Mouse (Mus musculus) hindbrain, embryonic 16.5 days (tissue): ENCODE measurements around the gene Lyst. TPM values are rescaled to one million over a fixed set of nuclear protein-coding genes. Genes with fewer than 3 reads are reported as not detected.

Source experiments
- ATAC-seq: fragments of 200-750 bp; cut with Nextera tagmentation; 2 replicates; pipeline ENCODE4 v1.8.0; 2017; ENCODE audit warnings: moderate TSS enrichment, moderate library complexity
- H3K27ac ChIP-seq: fragments of 300-500 bp; sonication (generic); 2 replicates; pipeline ENCODE4 v1.5.1; 2014; ENCODE audit warnings: low read depth, mild to moderate bottlenecking, control low read depth, low read length, moderate library complexity
- H3K27me3 ChIP-seq: fragments of 300-500 bp; sonication (generic); replicated peaks from 2 replicates; pipeline ENCODE4 v1.6.1; 2014; ENCODE audit warnings: low read length; ENCODE audit not compliant: control insufficient read depth, insufficient read depth
- H3K36me3 ChIP-seq: fragments of 300-500 bp; sonication (generic); 2 replicates; pipeline ENCODE4 v1.6.1; 2014; ENCODE audit warnings: mild to moderate bottlenecking, low read length, moderate library complexity, mixed read lengths; ENCODE audit not compliant: control insufficient read depth, insufficient read depth
- H3K4me1 ChIP-seq: fragments of 300-500 bp; sonication (generic); 2 replicates; pipeline ENCODE4 v1.6.1; 2014; ENCODE audit warnings: low read depth, low read length; ENCODE audit not compliant: control insufficient read depth, insufficient read depth
- H3K4me2 ChIP-seq: fragments of 300-500 bp; sonication (generic); 2 replicates; pipeline ENCODE4 v1.6.1; 2014; ENCODE audit warnings: mild to moderate bottlenecking, low read length, control low read depth, moderate library complexity
- H3K4me3 ChIP-seq: fragments of 300-500 bp; sonication (generic); 2 replicates; pipeline ENCODE4 v1.5.1; 2014; ENCODE audit warnings: mild to moderate bottlenecking, low read length, control low read depth, moderate library complexity
- H3K9ac ChIP-seq: fragments of 300-500 bp; sonication (generic); 2 replicates; pipeline ENCODE4 v1.6.1; 2014; ENCODE audit warnings: low read depth, mild to moderate bottlenecking, control low read depth, low read length, moderate library complexity
- H3K9me3 ChIP-seq: fragments of 300-500 bp; sonication (generic); 2 replicates; pipeline ENCODE4 v1.6.1; 2014; ENCODE audit warnings: mild to moderate bottlenecking, low read length, moderate library complexity; ENCODE audit not compliant: control insufficient read depth
- WGBS: fragments of 180-500 bp; shearing (Covaris S2); extraction: QIAGEN DNeasy Blood & Tissue Kit; methylation state at CpG from one replicate; pipeline ENCODE4 v1.1.7; 2014; 5-methylcytosine and 5-hydroxymethylcytosine counted together
- polyA plus RNA-seq: library from polyadenylated mRNA; unstranded; fragments of >200 nt; fragmentation: Nextera tagmentation; extraction: Ambion mirVana; gene quantifications from 2 replicates; pipeline ENCODE4 v1.2.1, GENCODE M21; 2015

Gene Lyst
- polyA plus RNA-seq, 1 experiment from 2014 or later = 4.2 TPM

DNA sequence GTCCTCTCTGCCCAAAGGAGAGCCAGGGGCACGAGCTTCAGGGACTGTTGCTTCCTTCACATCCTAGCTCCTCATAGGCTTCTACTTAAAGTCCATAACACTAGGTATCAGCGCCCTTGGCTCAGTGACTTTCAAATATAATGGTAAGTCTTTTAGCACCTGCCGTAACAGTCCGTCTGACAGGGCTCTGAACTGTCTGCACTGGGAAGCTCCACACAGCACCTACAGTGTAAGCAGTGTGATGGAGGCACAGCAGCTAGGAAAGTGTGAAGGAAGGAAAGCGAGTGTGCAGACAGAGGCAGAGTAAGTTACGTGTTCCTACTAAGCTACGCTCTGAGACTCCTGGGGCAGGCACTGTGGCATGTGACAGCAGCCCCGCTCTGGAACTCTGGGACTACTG, 187.5 kb downstream of the Lyst start:
- H3K4me3 ChIP-seq = no peak overlapping the region
- no peak overlapping the region for H3K4me2 ChIP-seq
- H3K36me3 ChIP-seq = peaks cover 6% of the 10 kb centered on the region; the same call in 1 of the 2 replicates
- no peak for ATAC-seq
- no peaks in the 10 kb centered on the region for H3K27me3 ChIP-seq
- WGBS = 76% methylated on average over 8 of the region's 8 CpGs
- no peak overlapping the region for H3K9ac ChIP-seq
- H3K27ac ChIP-seq = no peak overlapping the region
- H3K4me1 ChIP-seq = no peaks in the 10 kb centered on the region; the same call in 1 of the 2 replicates
- no peaks in the 10 kb centered on the region for H3K9me3 ChIP-seq

DNA sequence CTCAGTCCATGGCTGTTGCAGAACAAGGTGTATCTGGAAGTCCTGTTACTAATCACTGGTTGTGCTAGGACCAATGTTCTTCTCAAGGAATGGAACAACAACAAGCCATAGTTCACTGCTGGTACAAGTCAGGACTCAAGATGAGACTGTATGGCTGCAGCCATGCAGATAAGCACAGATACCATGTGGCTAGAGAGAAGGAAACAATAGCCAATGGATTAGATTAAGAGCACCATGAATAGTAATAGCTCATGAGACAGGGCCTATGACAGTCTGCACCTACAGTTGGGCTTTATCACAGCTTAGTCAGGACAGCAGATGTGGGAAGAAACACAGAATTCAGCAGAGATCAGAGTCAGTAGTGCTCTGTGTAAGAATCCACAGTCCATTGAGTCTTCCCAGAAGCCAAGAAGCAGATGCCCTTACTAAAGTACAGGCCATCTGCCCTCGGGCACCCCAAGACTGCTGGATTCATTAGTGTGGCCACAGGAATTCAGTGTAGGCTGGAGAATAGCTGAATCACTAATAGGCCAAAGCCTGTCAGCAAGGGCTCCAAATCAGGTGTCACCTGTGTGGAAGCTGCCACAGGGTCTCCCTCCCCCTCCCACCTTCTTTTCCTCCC, 188.8 kb downstream of the Lyst start:
- Histone ChIP-seq H3K4me3 (no peak overlapping the region), H3K4me1 (peaks cover 9% of the 10 kb centered on the region; the same call in 1 of the 2 replicates), H3K36me3 (peaks cover 6% of the 10 kb centered on the region; the same call in 1 of the 2 replicates), H3K4me2 (no peak overlapping the region), H3K27ac (no peak overlapping the region), H3K9me3 (no peaks in the 10 kb centered on the region), H3K9ac (no peak overlapping the region), H3K27me3 (0 out of 2 replicates have a peak, but pooled peaks cover 4% of the 10 kb centered on the region)
- 81% methylated on average over 1 of the region's 1 CpGs for WGBS
- ATAC-seq = no peak

DNA sequence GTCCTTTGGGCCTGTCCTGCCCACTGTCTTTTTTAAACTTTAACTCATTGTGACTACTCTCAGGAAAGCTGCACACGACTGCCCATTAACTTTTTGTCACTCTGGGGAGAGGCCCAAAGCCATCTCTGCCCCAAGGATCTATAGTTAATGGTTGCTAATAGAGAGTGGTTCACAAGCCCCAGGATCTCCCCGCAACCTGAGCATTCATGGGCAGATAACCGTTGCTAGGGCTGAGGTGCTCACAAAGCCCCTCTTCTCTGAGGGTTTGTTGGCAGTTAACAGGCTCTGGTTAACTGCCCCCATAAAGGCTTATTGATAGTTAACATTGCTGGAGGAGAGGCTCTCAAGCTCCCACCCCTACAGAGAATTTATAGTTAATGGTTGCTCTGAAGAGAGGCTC, 190.1 kb downstream of the Lyst start:
- no peak for ATAC-seq
- no peak overlapping the region for H3K9ac ChIP-seq
- WGBS = 70% methylated on average over 3 of the region's 3 CpGs
- H3K4me2 ChIP-seq = no peak overlapping the region
- H3K4me3 ChIP-seq = no peak overlapping the region
- peaks cover 6% of the 10 kb centered on the region; the same call in 1 of the 2 replicates for H3K36me3 ChIP-seq
- H3K4me1 ChIP-seq = peaks cover 11% of the 10 kb centered on the region; the same call in 1 of the 2 replicates
- no peaks in the 10 kb centered on the region for H3K9me3 ChIP-seq
- H3K27me3 ChIP-seq = 0 out of 2 replicates have a peak, but pooled peaks cover 4% of the 10 kb centered on the region
- H3K27ac ChIP-seq = no peak overlapping the region

DNA sequence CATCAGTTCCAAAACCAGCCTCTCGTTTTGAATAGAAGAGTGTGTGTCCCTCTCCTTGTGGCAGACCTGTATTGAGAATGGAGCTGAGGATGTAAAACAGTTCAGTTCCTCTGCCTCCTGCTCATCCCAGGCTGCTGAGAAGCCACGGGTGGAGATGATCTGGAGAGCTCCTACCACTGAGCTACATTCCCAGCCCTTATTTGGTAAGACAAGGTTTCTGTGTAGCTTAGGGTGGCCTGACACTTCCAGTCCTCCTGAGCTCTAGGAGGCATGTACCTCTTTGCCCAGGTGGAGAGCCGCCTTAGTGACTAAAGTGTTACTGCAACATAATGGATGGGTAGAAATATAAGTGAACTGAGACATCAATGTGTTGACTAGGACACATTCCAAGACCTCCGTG, 190.8 kb downstream of the Lyst start:
- 0 out of 2 replicates have a peak, but pooled peaks cover 4% of the 10 kb centered on the region for H3K27me3 ChIP-seq
- 82% methylated on average over 4 of the region's 4 CpGs for WGBS

DNA sequence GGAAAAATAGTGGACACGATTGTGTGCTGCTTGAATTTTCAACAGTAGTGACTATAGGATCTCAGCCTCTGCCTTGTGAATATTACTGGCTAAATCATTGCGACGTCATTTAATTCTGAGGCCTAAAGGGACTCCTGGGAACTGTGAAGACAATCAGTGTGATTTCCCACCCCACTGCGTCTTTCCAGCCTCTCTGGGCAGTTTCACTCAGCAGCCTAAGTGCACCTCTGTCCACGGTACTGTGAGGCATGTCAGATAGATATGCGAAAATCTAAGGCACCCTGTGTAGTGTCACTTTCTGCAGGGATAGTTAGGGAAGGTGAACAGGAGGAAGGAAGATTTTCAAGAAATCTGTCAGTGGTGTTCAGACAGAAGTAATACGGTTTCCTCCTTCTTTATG, 193.1 kb downstream of the Lyst start:
- 0 out of 2 replicates have a peak, but pooled peaks cover 4% of the 10 kb centered on the region for H3K27me3 ChIP-seq
- no peaks in the 10 kb centered on the region for H3K9me3 ChIP-seq
- WGBS = 35% methylated on average over 7 of the region's 7 CpGs
- no peak overlapping the region; the same call in 1 of the 2 replicates for H3K9ac ChIP-seq
- ATAC-seq = no peak
- H3K27ac ChIP-seq = no peak overlapping the region; the same call in 1 of the 2 replicates
- peak overlapping the region; percentile 85 for H3K4me2 ChIP-seq
- peaks cover 14% of the 10 kb centered on the region for H3K4me1 ChIP-seq
- H3K4me3 ChIP-seq = peak overlapping the region; percentile 66
- no peaks in the 10 kb centered on the region for H3K36me3 ChIP-seq

More for the DNA sequence above, 190.8 kb downstream of the Lyst start:
- peaks cover 13% of the 10 kb centered on the region for H3K4me1 ChIP-seq
- peaks cover 6% of the 10 kb centered on the region; the same call in 1 of the 2 replicates for H3K36me3 ChIP-seq
- no peaks in the 10 kb centered on the region for H3K9me3 ChIP-seq
- H3K27ac ChIP-seq = no peak overlapping the region
- H3K4me3 ChIP-seq = no peak overlapping the region
- H3K4me2 ChIP-seq = no peak overlapping the region
- ATAC-seq = no peak
- H3K9ac ChIP-seq = no peak overlapping the region

DNA sequence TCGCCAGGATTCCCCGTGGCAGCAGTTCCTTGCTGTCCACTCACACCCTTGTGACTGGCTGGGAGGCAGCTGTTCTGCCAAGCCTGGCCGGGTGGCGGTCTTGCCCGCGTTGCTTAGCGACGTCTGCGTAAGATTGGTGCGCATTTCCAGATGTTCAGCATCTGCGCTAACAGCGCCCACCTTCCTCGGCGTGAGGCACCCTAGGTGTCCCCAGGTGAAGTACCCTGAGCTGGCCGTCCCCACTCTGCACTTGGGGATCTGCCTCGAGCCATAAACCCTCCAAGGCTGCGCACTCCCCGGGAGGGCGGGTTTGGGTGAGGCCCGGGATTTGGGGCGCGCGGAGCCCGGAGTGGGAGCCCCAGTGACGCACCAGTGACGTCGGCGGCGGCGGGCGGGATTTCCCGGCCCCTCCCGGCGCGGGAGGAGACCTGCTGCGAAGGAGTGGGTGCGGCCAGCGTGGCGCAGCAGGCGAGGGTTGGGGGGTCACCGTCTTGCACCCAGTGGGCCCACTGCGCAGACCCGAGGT, 193.8 kb downstream of the Lyst start, which contains the start of gene Gng4:
TSS of gene Gng4 (plus strand) at position 166 of the 526 bp plus-strand sequence.
- Histone ChIP-seq H3K9ac (peak within 1 kb of the TSS; percentile 77), H3K4me3 (peak within 1 kb of the TSS; percentile 66), H3K27ac (peak within 1 kb of the TSS; percentile 78), H3K27me3 (0 out of 2 replicates have a peak, but pooled peaks cover 4% of the 10 kb centered on the region), H3K4me1 (peaks cover 14% of the 10 kb centered on the region), H3K36me3 (no peaks in the 10 kb centered on the region), H3K9me3 (no peaks in the 10 kb centered on the region), H3K4me2 (peak within 1 kb of the TSS; percentile 85)
- under 1% methylated on average over 40 of the region's 43 CpGs for WGBS
- ATAC-seq = peak; percentile 88

DNA sequence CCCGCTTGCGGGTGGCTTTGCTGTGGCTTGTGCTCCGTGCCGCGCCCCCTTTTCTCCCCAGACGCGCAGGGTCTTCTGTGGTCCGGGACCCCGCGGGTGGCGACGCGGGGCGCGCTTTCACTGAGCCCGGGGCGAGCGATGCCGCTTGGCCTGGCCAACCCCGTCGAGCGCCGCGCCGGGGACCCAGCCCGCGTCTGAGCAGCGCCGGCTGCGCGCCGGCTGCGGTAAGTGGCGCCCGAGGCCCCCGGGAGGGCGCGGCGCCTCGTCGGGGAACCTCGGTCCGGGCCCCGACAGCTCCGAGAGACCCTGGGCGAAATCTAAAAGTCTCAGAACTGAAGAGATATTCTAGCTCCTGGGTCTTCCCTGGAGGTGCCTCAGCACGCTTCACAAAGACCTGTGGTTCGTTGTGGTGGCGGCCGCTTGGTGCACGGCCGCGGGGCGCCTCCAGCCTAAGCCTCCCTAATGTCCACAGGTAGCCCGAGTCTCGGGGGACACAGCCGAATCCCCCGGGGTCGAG, 194.3 kb downstream of the Lyst start:
- H3K4me2 ChIP-seq = peak overlapping the region; percentile 85
- H3K9ac ChIP-seq = peak overlapping the region; percentile 77
- H3K4me1 ChIP-seq = peaks cover 14% of the 10 kb centered on the region
- peak overlapping the region; percentile 66 for H3K4me3 ChIP-seq
- no peaks in the 10 kb centered on the region for H3K9me3 ChIP-seq
- peak; percentile 74 for ATAC-seq
- WGBS = under 1% methylated on average over 48 of the region's 59 CpGs
- H3K36me3 ChIP-seq = no peaks in the 10 kb centered on the region
- peak overlapping the region; percentile 78 for H3K27ac ChIP-seq
- H3K27me3 ChIP-seq = 0 out of 2 replicates have a peak, but pooled peaks cover 4% of the 10 kb centered on the region

DNA sequence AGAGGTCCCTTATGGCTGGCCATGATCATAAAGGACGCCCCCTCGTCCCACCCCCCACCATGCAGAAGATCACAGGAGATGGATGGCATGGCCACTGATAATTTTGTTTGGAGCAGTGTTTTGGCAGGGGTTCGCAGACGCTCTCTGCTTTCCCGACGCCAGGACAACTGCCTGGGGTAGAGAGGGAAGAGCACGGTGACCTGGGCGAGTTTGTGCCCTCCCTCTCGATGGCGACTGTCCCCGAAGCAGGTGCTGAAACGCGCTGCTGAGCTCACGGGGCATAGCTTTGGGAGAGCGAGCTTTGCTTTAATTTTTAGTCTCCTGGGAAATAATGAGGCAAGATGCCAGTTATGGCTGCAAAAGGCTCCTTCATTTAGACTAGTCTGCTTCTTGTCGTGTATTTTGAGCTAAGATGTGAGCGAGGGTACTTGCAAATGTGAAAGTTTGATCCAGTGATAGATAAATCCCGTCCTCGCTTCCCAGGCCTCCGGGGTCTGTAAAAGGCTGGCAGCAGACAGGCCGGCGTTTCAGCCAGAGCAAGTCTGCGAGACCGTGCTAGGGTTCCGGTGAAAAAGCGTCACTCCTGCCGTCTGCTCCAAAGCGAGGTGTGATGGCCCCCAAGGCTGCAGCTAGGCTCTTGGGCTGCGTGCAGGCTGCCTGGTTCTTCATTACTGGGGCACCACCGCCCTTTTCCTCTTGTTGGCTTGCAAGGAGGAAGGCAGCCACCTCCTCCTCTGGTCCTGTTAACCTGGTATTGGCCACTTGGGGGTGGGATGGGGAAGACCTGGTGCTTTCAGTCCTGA, 195.0 kb downstream of the Lyst start:
- peaks cover 14% of the 10 kb centered on the region for H3K4me1 ChIP-seq
- peak overlapping the region; percentile 78 for H3K27ac ChIP-seq
- H3K27me3 ChIP-seq = 0 out of 2 replicates have a peak, but pooled peaks cover 4% of the 10 kb centered on the region
- peak; percentile 28 for ATAC-seq
- H3K4me3 ChIP-seq = peak overlapping the region; percentile 66
- H3K9ac ChIP-seq = peak overlapping the region; percentile 77
- peak overlapping the region; percentile 85 for H3K4me2 ChIP-seq
- H3K36me3 ChIP-seq = no peaks in the 10 kb centered on the region
- no peaks in the 10 kb centered on the region for H3K9me3 ChIP-seq
- 1% methylated on average over 30 of the region's 30 CpGs for WGBS
